Mouse (Mus musculus) lung, adult 18-20 months (tissue): ENCODE results near the gene Pitpnb.

Source experiments
- DNase-seq, 2 experiments: peaks; one replicate each; pipeline ENCODE4 v3.0.0; 2022; ENCODE audit warnings: mixed read lengths in 2 of 2

The Pitpnb gene

GRCm38 (mm10) chr5:111330417-111331098 lies at the start of gene Pitpnb:
Gene Pitpnb (plus strand): TSS chr5:111330763.
- peak; percentile 97 to 98 for DNase-seq

GRCm38 (mm10) chr5:111284420-111285175 lies 46.0 kb upstream of the Pitpnb start:
- DNase-seq: no peak

- no peak for DNase-seq
These were observed 43.0 kb upstream of the Pitpnb start for GRCm38 (mm10) chr5:111287571-111287970.

GRCm38 (mm10) chr5:111288486-111288885 lies 42.1 kb upstream of the Pitpnb start:
- peak in 1 of 2 experiments; percentile 21 for DNase-seq

GRCm38 (mm10) chr5:111290071-111290470 lies 40.5 kb upstream of the Pitpnb start:
- no peak for DNase-seq

GRCm38 (mm10) chr5:111291639-111292038 lies 38.9 kb upstream of the Pitpnb start:
- no peak for DNase-seq

GRCm38 (mm10) chr5:111297801-111298200 lies 32.8 kb upstream of the Pitpnb start:
- no peak for DNase-seq

GRCm38 (mm10) chr5:111298706-111299105 lies 31.9 kb upstream of the Pitpnb start:
- DNase-seq: no peak

- DNase-seq: no peak
These were observed 29.8 kb upstream of the Pitpnb start for GRCm38 (mm10) chr5:111300776-111301175.

GRCm38 (mm10) chr5:111301736-111302135 lies 28.8 kb upstream of the Pitpnb start:
- no peak for DNase-seq

- no peak for DNase-seq
These were observed 25.8 kb upstream of the Pitpnb start for GRCm38 (mm10) chr5:111304730-111305129.

GRCm38 (mm10) chr5:111310185-111310584 lies 20.4 kb upstream of the Pitpnb start:
- DNase-seq: peak in 1 of 2 experiments; percentile 36

GRCm38 (mm10) chr5:111313833-111314232 lies 16.7 kb upstream of the Pitpnb start:
- no peak for DNase-seq

- DNase-seq: no peak
These were observed 15.5 kb upstream of the Pitpnb start for GRCm38 (mm10) chr5:111315061-111315460.

GRCm38 (mm10) chr5:111317526-111317925 lies 13.0 kb upstream of the Pitpnb start:
- DNase-seq: no peak

GRCm38 (mm10) chr5:111318946-111319345 lies 11.6 kb upstream of the Pitpnb start:
- no peak for DNase-seq

- DNase-seq: no peak
These were observed 4.8 kb upstream of the Pitpnb start for GRCm38 (mm10) chr5:111325813-111326212.

- no peak for DNase-seq
These were observed 3.1 kb upstream of the Pitpnb start for GRCm38 (mm10) chr5:111327420-111327819.

- DNase-seq: no peak
These were observed 664 bp upstream of the Pitpnb start for GRCm38 (mm10) chr5:111329782-111330416.

- peak in 1 of 2 experiments; percentile 17 for DNase-seq
These were observed 504 bp downstream of the Pitpnb start for GRCm38 (mm10) chr5:111331099-111331435.

GRCm38 (mm10) chr5:111335939-111336691 lies 5.6 kb downstream of the Pitpnb start:
- DNase-seq: no peak

GRCm38 (mm10) chr5:111341609-111342008 lies 11.0 kb downstream of the Pitpnb start:
- peak in 1 of 2 experiments; percentile 16 for DNase-seq
